Mouse (Mus musculus): ENCODE measurements around the gene Dnaic1.
"Not testable (repeated sequence)": the region's sequence is repeated elsewhere in the genome, so short reads cannot be mapped to it uniquely, and the experiment has no call there.

The Dnaic1 gene

DNA sequence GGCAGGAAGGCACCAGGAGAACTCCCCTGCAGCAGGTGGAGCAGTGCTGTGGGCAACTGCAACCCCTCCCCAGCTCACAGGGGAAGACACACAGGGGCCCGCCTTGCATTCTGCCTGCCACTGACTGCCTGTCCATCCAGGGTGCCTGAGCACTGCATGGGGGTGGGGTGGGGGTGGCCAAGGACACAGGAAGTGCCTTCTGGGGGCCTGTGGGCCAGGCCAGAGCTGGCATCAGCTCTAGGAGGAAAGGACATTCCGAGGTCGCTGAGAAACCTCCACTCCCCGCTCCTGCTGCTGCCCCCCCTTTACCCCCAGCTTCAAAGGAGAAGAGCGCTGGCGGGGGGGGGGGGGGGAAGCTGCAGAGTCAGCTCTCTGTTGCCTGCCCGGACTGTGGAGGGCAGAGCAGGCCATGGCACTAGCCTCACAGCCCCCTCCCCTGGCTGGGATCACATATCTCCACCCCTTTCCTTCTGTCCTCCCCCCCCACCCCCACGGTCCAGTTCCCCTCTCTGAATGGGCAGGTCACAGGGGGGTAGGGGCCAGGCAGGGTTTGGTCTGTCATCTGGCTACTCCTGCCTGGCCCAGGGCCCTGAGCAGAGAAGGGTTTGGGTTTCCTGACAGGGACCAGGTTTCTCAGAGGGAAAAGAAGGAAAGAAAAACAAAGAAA is 95.6 kb downstream of the Dnaic1 start:
- no peak for DNase-seq (ENCODE audit: low spot score)

DNA sequence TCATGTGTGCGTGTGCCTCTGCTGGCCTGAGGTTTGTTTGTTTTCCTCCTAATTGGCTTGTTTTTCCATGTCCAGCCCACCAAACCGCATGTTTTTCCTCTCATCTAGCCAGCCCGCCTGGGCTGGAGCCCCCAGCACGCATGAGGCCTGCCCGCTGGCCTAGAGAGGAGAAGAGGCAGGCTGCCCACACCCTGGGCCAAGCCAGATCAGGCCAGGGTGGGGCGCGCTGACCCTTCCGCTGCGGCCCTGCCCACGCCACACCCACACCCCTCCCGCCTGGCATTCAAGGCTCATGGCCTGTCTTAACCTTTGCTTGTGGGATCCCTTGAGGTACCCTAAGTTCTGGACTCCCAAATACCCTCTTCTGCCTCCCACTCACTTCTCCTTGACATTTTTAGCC is 97.1 kb downstream of the Dnaic1 start:
- no peak for DNase-seq (ENCODE audit: low spot score)

DNA sequence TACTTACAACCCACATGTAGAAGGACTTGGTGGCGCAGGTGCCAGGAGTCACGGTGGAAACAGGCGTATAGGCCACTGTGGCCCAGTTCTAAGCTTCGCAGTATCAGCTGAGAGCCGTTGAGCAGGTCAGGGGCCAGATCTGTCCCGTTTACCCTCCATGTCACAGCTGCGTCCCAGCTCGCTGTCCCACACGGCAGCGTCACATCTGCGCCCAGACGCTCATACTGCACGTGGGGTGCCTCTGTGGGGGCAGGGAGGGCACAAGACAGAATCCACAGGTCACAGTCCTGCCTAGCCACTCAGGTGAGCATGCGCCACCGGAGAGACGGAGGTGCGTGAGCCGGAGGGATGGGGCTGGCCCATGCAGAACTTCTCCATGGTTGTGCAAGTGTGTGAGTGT is 101.3 kb downstream of the Dnaic1 start:
- DNase-seq (ENCODE audit: low spot score), result no peak

DNA sequence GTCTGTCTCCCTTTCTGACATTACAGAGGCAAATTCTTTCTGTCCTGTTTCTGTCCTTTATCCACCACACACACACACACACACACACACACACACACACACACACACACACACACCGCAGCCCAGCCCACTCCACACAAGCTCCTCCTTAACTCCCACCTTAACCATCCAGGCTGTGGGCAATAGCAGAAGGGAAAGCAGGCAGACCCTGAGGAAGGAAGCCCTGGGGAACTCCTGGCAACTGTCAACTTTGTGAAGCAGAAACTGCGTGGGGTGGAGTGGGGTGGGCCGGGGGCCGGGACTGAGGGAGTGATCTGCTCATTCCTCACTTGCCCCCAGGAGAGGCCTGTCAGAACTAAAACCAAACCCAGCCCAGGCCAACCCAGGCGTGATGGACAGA is 101.9 kb downstream of the Dnaic1 start:
- DNase-seq (ENCODE audit: low spot score), result no peak

DNA sequence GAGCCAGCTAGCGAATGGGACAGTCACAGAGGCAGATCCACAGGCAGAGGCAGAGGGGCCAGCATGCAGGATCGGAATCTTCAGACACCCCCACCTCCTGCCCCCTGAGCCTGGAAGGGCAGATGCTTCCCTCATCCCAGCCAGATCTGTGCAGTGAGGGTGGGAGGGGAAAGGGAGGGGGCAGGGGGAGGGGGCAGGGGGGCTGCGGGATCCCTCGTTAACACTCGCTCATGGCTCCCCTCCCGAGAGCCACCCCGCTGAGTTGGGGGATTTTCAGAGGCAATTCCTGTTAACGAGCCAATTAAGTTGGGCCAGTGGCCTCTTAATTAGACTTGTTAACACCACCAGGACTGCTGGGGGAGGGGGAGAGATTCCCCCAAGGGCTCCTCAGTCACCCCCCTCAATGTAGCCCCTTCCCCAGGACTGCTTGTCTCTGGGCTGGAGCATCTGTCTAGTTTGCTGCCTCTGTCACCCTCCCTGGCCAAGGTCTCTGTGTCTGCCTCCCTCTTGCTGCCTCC is 102.4 kb downstream of the Dnaic1 start:
- DNase-seq (ENCODE audit: low spot score), result no peak

DNA sequence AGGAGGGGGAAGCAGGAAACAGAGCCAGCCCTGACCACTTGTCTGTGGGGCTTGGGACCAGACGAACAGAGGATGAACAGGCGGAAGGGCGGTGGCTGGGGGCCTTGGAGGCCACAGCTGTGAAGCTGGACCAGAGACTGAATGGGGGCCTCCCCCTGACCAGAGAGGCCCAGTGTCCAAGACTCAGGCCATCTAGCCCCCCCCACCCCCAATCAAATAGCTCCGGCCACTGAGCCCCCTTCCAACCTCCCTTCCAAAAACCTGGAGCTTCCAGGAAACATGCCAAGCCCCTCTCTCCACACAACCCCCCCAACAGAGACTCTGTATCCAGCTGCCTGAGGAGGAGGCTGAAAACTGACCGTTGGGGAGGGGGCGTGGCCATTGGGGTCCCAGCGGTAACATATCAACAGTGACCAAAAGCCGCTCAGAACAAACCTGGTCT is 103.0 kb downstream of the Dnaic1 start:
- DNase-seq (ENCODE audit: low spot score), result no peak

DNA sequence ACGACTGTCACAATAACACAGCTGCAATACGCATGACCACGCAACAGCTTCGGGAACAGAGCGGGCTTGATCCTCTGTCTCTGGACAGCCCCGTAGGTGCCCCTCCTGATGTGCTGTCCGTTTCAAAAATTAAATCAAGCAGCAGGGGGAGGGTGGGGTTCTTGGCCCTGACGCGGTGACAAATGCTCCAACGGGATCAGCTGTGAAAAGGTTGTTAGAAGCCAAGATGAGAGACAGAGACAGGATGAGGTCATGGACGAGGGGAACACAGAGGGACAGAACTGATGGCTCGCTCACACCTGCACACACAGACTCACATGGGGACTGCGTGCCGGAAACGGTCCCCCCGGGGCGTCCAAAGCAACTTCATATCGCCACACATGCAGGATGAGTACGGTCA is 103.6 kb downstream of the Dnaic1 start:
- DNase-seq (ENCODE audit: low spot score), result no peak

DNA sequence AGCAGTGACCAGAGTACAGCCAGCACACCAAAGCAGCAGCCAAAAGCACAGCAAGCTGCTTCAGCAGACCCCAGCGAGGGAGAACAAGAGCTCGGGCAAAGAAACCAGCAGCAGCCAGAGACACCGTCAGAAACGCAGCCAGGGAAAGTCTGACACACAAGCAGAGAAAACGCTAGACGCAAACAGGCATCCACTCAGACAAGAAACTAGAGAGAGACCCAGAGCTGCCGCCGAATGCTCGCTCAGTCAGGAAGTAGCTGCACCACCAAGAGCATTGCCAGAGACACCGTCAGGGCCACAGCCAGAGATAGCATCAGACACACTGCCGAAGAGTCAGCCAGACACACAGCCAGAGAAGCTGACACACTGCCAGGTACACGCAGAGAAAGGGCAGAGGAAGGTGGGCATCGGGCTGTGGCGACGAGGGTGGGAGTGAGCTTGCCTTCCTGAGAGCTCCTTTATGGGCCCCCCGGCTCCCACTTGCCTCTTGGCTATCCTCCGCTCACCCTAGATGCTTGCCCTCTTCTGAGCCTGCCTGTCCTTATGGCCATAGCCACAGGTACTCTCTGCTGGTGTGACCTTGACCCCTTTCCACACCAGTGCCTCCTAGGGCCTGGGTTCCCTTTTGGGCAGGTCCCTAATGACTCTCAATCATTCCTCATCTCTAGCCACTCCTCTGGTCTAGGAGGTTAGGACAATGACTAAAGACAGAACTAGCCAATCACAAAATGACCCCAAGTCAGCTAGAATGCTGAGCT is 106.9 kb downstream of the Dnaic1 start:
- no peak for DNase-seq (ENCODE audit: low spot score)

DNA sequence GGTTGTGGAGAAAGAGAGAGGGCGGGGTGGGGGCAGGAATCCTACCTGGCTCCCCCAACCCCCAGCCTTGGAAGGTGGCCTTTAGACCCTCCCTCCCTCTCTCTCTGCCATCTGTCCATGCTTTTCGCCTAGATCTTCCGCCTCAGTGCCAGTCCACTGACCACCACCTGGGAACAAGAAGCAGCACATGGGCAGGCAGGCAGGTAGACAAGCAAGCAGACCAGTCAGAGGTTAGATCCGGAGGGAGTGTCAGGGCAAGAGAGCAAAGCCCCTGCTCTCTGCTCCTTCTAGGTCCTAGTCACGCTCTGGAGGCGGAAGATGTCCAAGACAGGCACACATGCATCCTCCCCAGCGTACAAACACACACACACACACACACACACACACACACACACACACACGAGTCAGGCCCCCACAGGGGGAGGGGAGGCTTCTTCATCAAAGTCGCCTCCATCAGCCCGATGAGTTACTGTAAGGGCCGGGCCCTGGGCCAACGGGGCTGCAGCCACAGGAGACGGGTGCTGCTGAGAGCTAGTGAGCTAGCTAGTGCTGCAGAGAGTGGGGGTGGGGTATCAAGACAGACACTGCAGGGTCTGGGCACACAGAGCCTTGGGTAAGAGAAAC is 107.5 kb downstream of the Dnaic1 start:
- no peak for DNase-seq (ENCODE audit: low spot score)

DNA sequence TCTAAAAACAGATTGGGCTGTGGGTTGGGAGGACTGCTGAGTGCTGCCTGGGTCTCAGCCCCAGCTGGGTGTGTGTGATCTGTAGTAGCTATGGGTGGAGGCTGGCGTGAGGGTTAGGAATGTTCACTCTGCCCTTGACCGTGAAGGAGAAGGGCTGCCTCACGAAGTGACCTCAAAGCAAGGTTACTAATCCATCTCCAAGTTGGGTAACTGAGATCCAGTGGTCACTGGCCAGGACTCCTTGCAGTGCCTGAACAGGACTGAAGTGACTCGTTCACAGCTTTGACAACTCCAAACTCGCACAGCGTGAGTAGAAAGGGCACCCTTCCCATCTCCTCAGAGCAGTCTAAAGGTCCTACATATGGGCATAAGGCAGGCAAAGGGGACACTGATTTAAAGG is 109.3 kb downstream of the Dnaic1 start:
- no peak for DNase-seq (ENCODE audit: low spot score)

DNA sequence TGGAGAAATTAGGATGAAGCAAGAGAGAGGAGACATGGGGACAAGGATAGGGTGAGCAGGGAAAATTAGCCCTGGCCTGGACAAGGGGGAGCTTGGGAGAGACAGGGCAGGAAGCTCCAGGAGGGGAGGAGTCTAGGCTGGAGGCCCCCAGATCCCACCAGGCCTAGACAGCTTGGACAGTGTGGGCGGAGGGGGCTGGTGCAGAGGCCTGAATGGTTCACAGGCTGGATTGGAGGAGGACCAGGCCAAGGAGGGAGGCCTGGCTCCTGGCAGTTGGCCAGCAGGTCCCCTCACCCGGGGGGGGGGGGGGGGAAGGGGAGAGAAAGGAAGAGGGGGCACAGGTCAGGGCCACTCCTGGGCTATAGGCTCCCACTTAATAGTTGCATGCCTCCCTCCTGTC is 109.7 kb downstream of the Dnaic1 start:
- DNase-seq (ENCODE audit: low spot score), result no peak

DNA sequence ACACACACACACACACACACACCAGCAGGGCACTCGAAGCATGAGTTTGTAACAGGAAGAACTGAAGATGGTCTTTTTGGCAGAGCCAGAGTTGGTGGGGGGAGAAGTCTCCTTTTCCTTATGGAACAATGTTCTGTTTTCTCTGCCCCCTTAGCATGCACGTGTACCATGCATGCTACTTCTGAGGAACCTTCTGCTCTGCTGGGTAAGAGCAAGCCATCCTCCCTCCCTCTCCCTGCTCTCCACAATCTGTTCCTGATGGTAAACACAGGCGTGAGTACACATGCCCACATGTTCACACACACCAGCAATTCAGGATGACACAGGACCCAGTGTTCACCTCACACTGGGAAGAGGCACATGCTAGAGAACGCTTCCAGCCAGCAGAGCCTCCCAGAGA is 111.6 kb downstream of the Dnaic1 start:
- DNase-seq (ENCODE audit: low spot score), result no peak

DNA sequence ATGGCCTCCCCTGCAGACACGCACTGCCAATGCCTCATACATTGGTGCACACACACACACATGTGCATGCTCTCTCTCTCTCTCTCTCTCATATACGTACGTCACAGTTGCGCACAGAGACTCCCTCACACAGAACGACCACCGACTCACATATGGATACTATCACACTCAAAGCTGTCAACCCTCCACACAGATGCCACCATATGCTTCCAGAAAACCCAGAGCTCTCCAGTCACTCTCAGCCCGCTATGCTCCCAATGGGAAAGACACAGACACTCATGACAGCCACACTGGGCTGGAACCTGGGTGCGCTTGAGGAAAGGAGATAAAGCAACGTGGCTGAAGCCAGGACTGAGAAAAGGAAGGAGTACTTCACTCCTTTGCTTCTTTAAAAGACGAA is 112.4 kb downstream of the Dnaic1 start:
- DNase-seq (ENCODE audit: low spot score), result no peak

DNA sequence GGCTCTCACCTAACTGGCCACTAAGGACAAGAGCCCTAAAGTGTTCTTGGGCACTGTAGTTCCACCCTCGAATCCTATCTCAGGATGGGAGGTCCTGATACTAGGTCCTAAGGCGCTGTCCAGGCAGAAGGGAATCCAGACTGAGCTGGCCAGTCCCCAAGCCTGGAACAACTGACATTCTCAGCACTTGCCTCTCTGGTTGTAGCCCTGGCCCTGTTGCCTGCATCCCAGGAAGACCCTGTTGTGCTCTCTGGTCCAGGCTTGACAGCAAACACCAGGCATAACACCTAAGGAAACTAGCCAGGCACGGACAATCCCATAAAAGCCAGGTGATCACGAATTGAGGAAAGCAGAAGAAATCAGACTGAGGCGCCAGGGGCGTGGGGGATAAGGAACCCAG is 113.2 kb downstream of the Dnaic1 start:
- no peak for DNase-seq (ENCODE audit: low spot score)

DNA sequence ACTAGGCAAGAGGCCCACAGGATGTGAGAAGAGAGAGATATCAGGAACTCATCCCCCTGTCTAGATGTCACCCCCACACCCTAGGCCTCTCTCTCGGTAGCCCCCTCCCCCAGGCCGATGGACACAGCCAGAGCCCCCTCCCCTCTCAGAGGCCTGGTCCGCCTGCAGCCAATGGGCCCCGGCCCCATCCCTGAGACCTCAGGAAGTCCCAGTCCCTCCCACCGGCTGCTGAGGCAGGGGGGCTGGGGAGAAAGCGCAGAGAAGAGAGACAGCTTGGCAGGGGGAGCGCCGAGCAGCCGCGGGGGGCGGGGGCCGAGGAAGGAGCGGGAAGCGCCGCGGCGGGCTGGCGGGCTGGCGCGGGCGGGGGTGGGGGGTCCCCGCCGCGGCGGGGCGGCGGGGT is 113.7 kb downstream of the Dnaic1 start:
- DNase-seq (ENCODE audit: low spot score), result not testable (repeated sequence)

DNA sequence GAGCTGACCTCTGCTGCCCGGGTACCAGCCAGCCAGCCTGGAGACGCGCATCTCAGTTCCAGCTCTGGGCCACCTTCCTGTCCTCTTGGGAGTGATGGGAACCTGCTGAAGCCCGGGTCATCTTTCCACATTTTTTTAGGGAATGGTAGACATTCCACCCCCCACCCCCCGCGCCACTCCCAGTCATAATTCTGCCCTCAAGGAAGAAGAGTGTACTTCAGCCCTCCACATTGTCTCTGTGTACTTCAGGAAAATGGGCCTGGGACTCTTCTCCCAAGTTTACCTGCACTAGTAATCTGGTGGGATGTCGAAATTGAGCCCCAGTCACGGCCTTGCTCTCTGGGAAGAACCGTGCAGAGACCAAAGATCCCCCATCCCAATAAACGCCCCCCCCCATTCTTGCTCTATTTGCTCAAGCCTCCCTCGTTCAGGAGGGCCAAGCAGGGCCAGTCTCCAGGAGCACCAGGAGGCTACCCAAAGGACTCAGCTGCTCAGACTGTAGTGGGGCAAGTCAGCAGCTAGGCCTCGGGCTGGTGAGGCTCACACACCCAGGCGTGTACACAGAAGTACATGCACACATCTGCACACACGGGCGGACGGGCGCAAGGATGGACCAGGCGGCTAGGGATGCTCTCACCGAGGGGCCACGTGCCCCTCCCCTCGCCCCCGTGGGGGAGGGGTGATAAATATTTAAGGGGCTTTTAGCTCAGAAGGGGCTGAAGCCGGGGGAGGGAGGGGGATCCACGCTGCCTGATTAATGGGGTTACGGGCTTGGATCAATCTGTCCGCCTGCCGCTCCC is 114.8 kb downstream of the Dnaic1 start:
- DNase-seq (ENCODE audit: low spot score), result not testable (repeated sequence)

DNA sequence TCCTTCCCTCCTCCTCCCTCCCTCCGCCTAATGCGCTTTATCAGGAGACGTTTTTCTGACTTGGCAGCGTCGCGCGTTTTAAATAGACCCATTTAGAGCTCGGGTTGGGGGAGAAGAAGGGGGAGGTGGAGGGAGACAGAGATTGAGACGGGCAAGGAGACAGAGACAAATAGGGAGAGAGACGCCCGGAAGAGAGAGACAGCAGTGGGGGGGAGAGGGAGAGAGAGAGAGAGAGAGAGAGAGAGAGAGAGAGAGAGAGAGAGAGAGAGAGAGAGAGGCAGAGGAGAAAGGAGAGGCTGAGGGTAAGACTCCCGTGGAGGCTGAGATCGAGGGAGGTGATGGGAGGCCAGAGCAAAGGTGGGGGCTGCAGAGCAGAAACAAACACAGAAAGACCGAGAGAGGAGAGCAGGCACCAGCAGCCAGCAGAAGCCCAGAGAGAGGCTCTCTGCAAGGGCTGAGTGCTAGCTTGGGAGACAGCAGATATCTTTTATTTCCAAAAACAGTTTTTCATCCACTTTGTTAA is 115.4 kb downstream of the Dnaic1 start:
- DNase-seq (ENCODE audit: low spot score), result not testable (repeated sequence)

DNA sequence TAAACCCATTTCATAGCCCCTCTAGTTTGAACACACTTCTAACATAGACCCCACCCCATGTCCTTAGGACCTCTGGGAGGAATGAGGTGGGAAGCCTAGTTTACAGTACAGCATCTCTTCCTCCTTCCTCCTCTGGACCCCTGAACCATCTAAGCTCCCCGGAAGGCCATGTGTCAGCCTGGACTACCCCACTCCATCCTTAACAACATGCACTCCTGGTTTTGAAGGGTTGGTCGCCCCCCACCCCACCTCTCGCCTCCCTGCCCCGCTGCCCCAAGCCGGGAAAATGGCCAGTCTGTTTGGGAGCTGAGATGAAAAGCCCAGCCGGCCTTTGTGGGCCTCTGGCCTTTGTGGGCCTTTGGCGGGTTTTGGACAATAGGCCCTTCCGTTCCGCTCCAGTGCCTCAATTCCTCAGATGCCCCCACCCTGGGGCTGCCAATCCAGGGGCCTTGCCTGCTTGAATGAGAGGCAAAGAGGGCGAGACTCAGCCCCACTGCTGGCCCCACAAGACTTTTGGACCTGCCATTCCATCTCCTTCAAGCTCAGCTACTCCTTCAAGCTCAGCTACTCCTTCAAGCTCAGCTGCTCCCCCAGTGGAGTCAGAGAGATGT is 116.4 kb downstream of the Dnaic1 start:
- DNase-seq (ENCODE audit: low spot score), result not testable (repeated sequence)
